Mouse (Mus musculus) lung, embryonic 16.5 days (tissue): ENCODE measurements at regions not wholly inside any gene's neighbourhood (a gene's known extent, or its start where the extent isn't known, plus 50 kb on each side); places are given as distances from the start of the nearest gene placed in this dataset.

ENCODE experiments used
- ATAC-seq: fragments of 200-750 bp; cut with Nextera tagmentation; 2 replicates; pipeline ENCODE4 v1.8.0; 2017; ENCODE audit warnings: low read depth, mild to moderate bottlenecking, moderate library complexity
- H3K27ac ChIP-seq: fragments of 300-500 bp; sonication (generic); 2 replicates; pipeline ENCODE4 v1.5.1; 2014; ENCODE audit warnings: mild to moderate bottlenecking, control low read depth, low read length
- H3K27me3 ChIP-seq: fragments of 300-500 bp; sonication (generic); 2 replicates; pipeline ENCODE4 v1.6.1; 2014; ENCODE audit warnings: low read depth, low read length, mixed read lengths; ENCODE audit not compliant: control insufficient read depth, insufficient read depth
- H3K36me3 ChIP-seq: fragments of 300-500 bp; sonication (generic); 2 replicates; pipeline ENCODE4 v1.6.1; 2014; ENCODE audit warnings: low read length; ENCODE audit not compliant: control insufficient read depth, insufficient read depth
- H3K4me1 ChIP-seq: fragments of 300-500 bp; sonication (generic); replicated peaks from 2 replicates; pipeline ENCODE4 v1.6.1; 2014; ENCODE audit warnings: low read length, mixed read lengths; ENCODE audit not compliant: control insufficient read depth, insufficient read depth
- H3K4me2 ChIP-seq: fragments of 300-500 bp; sonication (generic); 2 replicates; pipeline ENCODE4 v1.6.1; 2014; ENCODE audit warnings: low read depth, low read length, control low read depth
- H3K4me3 ChIP-seq: fragments of 300-500 bp; sonication (generic); 2 replicates; pipeline ENCODE4 v1.5.1; 2014; ENCODE audit warnings: mild to moderate bottlenecking, low read length, control low read depth
- H3K9ac ChIP-seq: fragments of 300-500 bp; sonication (generic); 2 replicates; pipeline ENCODE4 v1.6.1; 2014; ENCODE audit warnings: low read length, control low read depth
- H3K9me3 ChIP-seq: fragments of 300-500 bp; sonication (generic); 2 replicates; pipeline ENCODE4 v1.6.1; 2016; ENCODE audit warnings: low read length; ENCODE audit not compliant: control insufficient read depth
- WGBS: fragments of 180-500 bp; shearing (Covaris S2); extraction: QIAGEN DNeasy Blood & Tissue Kit; methylation state at CpG from one replicate; pipeline ENCODE4 v1.1.7; 2014; 5-methylcytosine and 5-hydroxymethylcytosine counted together

DNA sequence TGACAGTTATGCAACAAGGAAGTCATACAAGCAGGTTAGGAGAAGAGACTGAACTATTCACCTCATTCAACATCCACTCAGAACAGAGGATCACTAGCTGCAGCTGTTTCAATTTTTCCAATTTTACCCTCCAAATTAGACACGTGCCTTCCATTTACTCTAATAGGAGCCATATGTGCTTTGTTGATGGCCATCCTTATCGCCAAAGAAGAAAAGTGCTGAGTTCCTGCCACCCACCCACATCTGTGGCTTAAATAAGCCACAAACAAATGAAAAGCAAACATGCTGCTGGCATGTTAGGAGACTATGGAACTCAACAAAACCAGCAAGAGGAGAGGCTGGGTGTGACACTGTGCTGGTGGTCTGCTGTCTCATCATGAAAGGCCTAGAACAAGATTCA lies 1786.1 kb downstream of the 9330182O14Rik start:
- ATAC-seq = no peak
- Histone ChIP-seq H3K4me2 (no peak overlapping the region), H3K4me3 (no peak overlapping the region), H3K27ac (no peak overlapping the region), H3K9me3 (no peaks in the 10 kb centered on the region), H3K9ac (no peak overlapping the region), H3K36me3 (no peaks in the 10 kb centered on the region), H3K4me1 (no peaks in the 10 kb centered on the region), H3K27me3 (no peaks in the 10 kb centered on the region)
- WGBS = 74% methylated on average over 2 of the region's 2 CpGs

DNA sequence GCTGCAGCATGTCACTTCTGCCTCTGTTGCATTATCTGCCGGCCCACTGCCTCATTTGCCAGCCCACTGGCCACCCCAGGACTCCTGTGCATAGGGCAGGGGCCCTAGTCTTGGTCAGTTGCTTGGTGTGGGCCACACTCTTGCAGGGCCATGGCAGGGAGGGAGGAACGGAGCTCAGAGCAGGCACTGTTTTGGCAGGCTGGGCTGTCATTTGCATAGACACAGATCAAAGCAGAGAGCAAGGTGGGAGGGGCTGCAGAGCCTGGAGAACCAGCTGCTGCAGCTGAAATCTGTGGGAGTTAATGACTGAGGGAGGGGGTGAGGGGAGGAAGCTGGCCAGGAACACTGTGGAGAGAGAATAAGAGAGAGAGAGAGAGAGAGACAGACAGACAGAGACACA lies 1802.5 kb downstream of the 9330182O14Rik start:
- 44% methylated on average over 2 of the region's 2 CpGs for WGBS
- no peaks in the 10 kb centered on the region for H3K36me3 ChIP-seq
- H3K27ac ChIP-seq = no peak overlapping the region
- 0 out of 2 replicates have a peak, but pooled peaks have one; percentile 17 for ATAC-seq
- H3K27me3 ChIP-seq = no peaks in the 10 kb centered on the region
- no peak overlapping the region for H3K4me3 ChIP-seq
- H3K9ac ChIP-seq = no peak overlapping the region
- H3K9me3 ChIP-seq = peaks cover 5% of the 10 kb centered on the region; the same call in 1 of the 2 replicates
- H3K4me1 ChIP-seq = no peaks in the 10 kb centered on the region
- H3K4me2 ChIP-seq = no peak overlapping the region

DNA sequence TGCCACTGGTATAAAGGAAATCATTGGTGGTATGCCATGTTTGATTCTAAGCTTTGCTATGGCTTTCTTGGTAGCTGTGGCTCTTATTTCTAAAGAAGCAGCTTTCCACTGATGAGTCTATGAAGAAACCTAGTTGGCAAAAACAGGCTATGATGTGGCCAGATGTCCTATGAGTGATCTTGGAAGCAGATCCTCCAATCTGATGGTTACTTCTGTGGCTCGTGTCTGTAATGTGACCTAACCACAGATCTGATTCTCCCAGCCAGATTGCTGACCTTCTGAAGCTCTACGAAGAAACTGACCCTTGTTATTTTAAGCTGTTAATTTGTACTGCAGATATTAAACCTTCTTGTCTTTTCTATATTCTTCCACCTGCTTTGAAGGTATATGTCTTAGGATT lies 1811.1 kb downstream of the 9330182O14Rik start:
- H3K4me2 ChIP-seq = no peak overlapping the region
- H3K4me3 ChIP-seq = no peak overlapping the region
- H3K9me3 ChIP-seq = no peaks in the 10 kb centered on the region
- H3K27me3 ChIP-seq = no peaks in the 10 kb centered on the region
- no peak overlapping the region for H3K27ac ChIP-seq
- H3K9ac ChIP-seq = no peak overlapping the region
- no peak for ATAC-seq
- H3K36me3 ChIP-seq = no peaks in the 10 kb centered on the region
- peaks cover 3% of the 10 kb centered on the region; the same call in 1 of the 2 replicates for H3K4me1 ChIP-seq
- 81% methylated on average over 2 of the region's 2 CpGs for WGBS

DNA sequence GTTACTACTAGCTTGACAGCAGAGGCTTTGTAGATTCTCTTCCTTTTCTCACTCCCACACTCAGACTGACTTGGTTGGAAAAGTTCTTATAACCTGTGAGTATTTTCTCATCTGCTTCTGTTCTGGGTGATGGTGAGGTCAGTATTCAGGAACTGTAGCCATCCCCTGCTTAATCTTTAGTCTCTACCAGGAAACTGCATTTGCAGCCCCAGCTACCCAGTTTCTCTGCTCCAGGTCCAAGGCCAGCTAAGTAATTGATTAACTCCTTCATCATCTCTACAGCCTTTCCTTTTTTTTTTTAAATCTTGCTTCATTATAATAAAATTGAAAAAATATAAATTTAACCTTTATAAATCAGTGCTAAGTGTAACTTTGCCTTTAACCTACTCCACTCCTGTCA lies 1813.7 kb downstream of the 9330182O14Rik start:
- H3K27me3 ChIP-seq = no peaks in the 10 kb centered on the region
- H3K27ac ChIP-seq = no peak overlapping the region
- H3K36me3 ChIP-seq = no peaks in the 10 kb centered on the region
- no peak overlapping the region for H3K4me2 ChIP-seq
- peaks cover 3% of the 10 kb centered on the region; the same call in 1 of the 2 replicates for H3K4me1 ChIP-seq
- no peak overlapping the region for H3K9ac ChIP-seq
- H3K9me3 ChIP-seq = no peaks in the 10 kb centered on the region
- no peak for ATAC-seq
- no peak overlapping the region for H3K4me3 ChIP-seq

DNA sequence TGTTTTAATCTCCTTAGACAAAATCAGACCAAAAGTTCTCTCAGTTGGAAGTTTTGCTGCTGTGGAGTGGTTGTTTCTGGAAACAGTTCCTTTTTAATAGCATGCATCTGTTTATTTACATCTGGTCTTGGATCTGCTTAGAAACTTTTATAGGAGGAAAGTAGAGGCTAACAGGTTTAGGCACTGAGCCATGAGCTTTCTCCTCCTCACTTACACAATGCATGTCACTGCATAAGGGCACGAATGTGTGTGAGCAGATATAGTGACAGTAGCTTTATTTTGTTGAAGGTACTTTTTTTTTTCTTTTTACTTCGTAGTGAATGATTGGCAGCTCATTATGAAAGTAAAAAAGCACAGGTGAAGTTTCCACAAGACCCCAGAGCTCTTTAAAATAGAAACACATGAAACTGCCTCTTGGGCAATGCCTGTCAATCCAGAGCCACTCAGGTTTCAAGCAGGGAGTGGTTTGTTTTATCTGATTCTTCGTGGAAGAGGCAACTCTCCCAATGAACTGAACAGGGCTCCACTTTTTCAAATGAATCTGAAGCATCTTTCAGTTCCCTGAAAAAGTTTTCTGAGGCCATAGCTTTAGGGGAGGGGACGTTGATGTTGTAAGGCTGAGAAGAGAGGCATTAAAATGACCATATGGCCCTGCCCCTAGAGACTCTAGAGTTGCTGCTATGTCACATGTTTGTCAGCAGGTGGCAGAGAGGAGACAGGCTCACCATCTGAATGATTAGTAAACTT lies 1814.4 kb downstream of the 9330182O14Rik start:
- WGBS = 16% methylated on average over 4 of the region's 4 CpGs
- Histone ChIP-seq H3K4me2 (no peak overlapping the region), H3K27me3 (no peaks in the 10 kb centered on the region), H3K27ac (no peak overlapping the region), H3K36me3 (no peaks in the 10 kb centered on the region), H3K9me3 (no peaks in the 10 kb centered on the region), H3K4me1 (peaks cover 3% of the 10 kb centered on the region; the same call in 1 of the 2 replicates), H3K9ac (no peak overlapping the region), H3K4me3 (no peak overlapping the region)
- ATAC-seq = peak; percentile 78

DNA sequence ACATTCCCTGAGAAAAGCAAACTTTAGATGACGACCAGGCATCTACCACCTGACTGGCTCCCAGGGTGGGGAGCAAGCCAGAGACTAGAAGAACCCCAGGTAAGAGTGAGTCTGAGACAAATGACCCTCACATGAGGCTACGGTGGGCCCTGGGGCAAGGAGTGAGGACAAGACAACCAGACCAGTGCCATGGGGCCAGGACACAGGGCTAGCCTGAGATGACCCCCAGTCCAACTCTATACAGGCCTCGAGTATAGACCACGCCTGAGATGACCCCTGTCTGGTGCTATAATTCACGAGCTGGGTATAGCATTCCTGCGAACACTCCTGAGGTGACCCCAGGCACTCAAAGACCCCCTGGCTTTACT lies 1814.9 kb downstream of the 9330182O14Rik start:
- WGBS = 69% methylated on average over 6 of the region's 6 CpGs
- Histone ChIP-seq H3K4me1 (peaks cover 3% of the 10 kb centered on the region; the same call in 1 of the 2 replicates), H3K27me3 (no peaks in the 10 kb centered on the region)

DNA sequence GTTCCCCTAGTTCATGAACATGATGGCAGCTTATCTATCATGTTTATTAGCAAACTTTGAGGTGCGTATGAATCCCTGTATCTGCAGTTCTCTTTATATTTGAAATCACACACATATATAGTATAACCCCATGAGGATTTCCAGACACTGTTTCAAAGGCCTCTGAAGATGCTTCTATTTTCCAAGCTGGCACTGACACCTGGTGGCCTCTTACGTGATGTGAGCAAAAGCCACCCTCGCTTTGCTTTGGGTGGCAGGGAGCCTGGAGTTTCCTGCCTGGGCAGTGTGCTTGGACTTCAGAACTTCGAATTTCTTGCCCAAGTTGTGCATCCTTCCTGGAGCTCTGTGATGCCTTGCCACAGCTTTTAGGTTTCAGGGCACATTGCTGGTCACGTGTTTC lies 1817.1 kb downstream of the 9330182O14Rik start:
- H3K4me2 ChIP-seq = no peak overlapping the region
- ATAC-seq = no peak
- 64% methylated on average over 5 of the region's 5 CpGs for WGBS

More for the DNA sequence above, 1814.9 kb downstream of the 9330182O14Rik start:
- no peaks in the 10 kb centered on the region for H3K36me3 ChIP-seq
- H3K4me3 ChIP-seq = no peak overlapping the region
- H3K27ac ChIP-seq = no peak overlapping the region
- H3K9me3 ChIP-seq = no peaks in the 10 kb centered on the region
- no peak overlapping the region for H3K9ac ChIP-seq
- ATAC-seq = peak; percentile 38; the same call in 1 of the 2 replicates
- H3K4me2 ChIP-seq = no peak overlapping the region

DNA sequence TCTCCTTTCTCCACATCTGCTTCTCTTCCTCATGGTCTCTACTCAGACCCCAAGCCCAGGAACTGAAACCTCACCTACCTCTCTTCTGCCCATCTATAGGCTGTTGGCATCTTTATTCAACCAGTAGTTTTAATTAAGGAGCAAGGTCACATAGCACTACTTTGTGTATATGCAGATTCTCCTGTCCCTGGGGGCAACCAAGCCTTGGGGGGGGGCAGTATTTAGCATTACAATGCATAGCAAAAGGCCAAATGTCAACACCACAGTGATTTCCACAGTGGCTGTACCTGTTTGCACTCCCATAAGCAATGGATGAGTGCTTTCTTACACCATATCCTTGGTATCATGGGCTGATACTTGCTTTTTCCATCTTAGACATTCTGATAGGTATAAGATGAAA lies 1826.4 kb downstream of the 9330182O14Rik start:
- no peaks in the 10 kb centered on the region for H3K4me1 ChIP-seq
- no peak for ATAC-seq

More for the DNA sequence above, 1817.1 kb downstream of the 9330182O14Rik start:
- H3K27ac ChIP-seq = no peak overlapping the region
- no peaks in the 10 kb centered on the region for H3K9me3 ChIP-seq
- H3K36me3 ChIP-seq = no peaks in the 10 kb centered on the region
- no peaks in the 10 kb centered on the region for H3K27me3 ChIP-seq
- H3K4me1 ChIP-seq = peaks cover 3% of the 10 kb centered on the region; the same call in 1 of the 2 replicates
- no peak overlapping the region for H3K4me3 ChIP-seq
- no peak overlapping the region for H3K9ac ChIP-seq

DNA sequence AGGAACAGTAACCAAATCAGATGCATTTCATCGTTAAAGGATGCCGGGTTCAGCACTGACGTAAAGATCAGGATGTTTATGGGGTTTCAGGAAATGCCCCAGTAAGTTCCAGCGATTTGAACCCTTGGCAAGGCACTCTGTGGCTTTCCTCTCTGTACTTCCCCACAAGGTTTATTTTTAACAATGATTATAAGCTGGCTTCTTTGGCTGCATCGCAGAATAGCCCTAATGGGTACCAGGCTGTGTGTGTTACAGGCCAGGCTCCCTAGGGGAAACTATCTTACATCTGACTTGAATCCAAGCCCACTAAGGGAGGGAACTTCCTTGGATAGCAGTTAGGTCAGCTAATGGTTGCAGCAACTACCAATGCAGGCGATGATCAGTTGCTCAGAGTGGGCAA lies 1836.7 kb downstream of the 9330182O14Rik start:
- Histone ChIP-seq H3K36me3 (no peaks in the 10 kb centered on the region), H3K4me3 (no peak overlapping the region), H3K4me1 (no peaks in the 10 kb centered on the region), H3K9ac (no peak overlapping the region), H3K27me3 (no peaks in the 10 kb centered on the region), H3K27ac (no peak overlapping the region), H3K4me2 (no peak overlapping the region), H3K9me3 (no peaks in the 10 kb centered on the region)
- 64% methylated on average over 6 of the region's 6 CpGs for WGBS
- no peak for ATAC-seq

More for the DNA sequence above, 1826.4 kb downstream of the 9330182O14Rik start:
- no peak overlapping the region for H3K4me2 ChIP-seq
- H3K36me3 ChIP-seq = no peaks in the 10 kb centered on the region
- no peak overlapping the region for H3K27ac ChIP-seq
- H3K27me3 ChIP-seq = no peaks in the 10 kb centered on the region
- no peaks in the 10 kb centered on the region for H3K9me3 ChIP-seq
- no peak overlapping the region for H3K9ac ChIP-seq
- H3K4me3 ChIP-seq = no peak overlapping the region
